Mouse (Mus musculus) E14TG2a.4 (cell line): Measurements from ENCODE around the gene Srsf12.
A peak's percentile ranks its signal among the peaks of the same experiment; 100 is the strongest.

Experiments used
- H3K27me3 ChIP-seq: 2 replicates; pipeline ENCODE4 v1.6.1; 2014; ENCODE audit warnings: low read length, control low read depth; ENCODE audit not compliant: insufficient read depth
- H3K36me3 ChIP-seq: 2 replicates; pipeline ENCODE4 v1.6.1; 2014; ENCODE audit warnings: low read length, control low read depth; ENCODE audit not compliant: insufficient read depth
- H3K4me1 ChIP-seq: replicated peaks from 2 replicates; pipeline ENCODE4 v1.6.1; 2014; ENCODE audit warnings: low read depth, low read length, control low read depth
- H3K4me3 ChIP-seq: replicated peaks from 2 replicates; pipeline ENCODE4 v1.5.1; 2014; ENCODE audit warnings: mild to moderate bottlenecking, low read length
- H3K9me3 ChIP-seq: 2 replicates; pipeline ENCODE4 v1.6.1; 2014; ENCODE audit warnings: low read length, control low read depth
- CTCF ChIP-seq: conservative IDR thresholded peaks from 2 replicates; pipeline ENCODE4 v1.5.1; 2014; ENCODE audit warnings: low read length
- NANOG ChIP-seq: IDR thresholded peaks from 2 replicates; pipeline ENCODE4 v1.6.1; 2014; ENCODE audit warnings: borderline replicate concordance, low read length, mixed read lengths
- POU5F1 ChIP-seq: IDR thresholded peaks from 2 replicates; pipeline ENCODE4 v1.6.1; 2014; ENCODE audit warnings: low read length, borderline replicate concordance

Gene Srsf12

DNA sequence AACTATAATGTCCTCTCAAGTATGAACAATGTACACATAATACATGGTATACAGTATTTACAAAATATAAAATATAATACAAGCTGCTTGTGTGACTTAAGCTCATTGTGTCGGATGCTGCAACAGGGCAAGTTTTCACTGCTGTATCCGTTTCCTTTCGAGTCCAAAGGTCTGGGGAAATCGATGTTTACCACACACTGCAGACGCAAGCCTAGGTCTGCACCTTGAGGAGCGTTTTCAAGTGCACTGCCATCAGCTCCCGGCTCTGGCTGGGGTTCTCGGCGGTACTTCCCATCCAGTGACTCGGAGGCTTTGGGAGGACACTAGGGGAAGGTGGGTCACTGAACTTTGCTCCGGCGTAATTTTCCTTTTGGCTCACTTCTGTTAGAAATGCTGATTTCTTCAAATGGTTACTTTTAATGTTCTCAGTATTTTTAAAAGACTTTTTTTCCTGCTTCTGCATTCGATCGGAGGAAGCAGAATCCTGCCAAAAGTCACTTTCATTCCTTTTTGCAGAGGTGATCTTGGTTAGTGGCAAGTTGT, 37.1 kb downstream of the Srsf12 start:
- TF ChIP-seq POU5F1 (no peak), CTCF (no peak), NANOG (no peak)
- peaks cover 52% of the 10 kb centered on the region for H3K4me1 ChIP-seq
- H3K27me3 ChIP-seq: no peaks in the 10 kb centered on the region
- H3K36me3 ChIP-seq: peaks cover 42% of the 10 kb centered on the region
- H3K4me3 ChIP-seq: peak overlapping the region; percentile 98; the same call in 1 of the 2 replicates
- H3K9me3 ChIP-seq: no peaks in the 10 kb centered on the region

DNA sequence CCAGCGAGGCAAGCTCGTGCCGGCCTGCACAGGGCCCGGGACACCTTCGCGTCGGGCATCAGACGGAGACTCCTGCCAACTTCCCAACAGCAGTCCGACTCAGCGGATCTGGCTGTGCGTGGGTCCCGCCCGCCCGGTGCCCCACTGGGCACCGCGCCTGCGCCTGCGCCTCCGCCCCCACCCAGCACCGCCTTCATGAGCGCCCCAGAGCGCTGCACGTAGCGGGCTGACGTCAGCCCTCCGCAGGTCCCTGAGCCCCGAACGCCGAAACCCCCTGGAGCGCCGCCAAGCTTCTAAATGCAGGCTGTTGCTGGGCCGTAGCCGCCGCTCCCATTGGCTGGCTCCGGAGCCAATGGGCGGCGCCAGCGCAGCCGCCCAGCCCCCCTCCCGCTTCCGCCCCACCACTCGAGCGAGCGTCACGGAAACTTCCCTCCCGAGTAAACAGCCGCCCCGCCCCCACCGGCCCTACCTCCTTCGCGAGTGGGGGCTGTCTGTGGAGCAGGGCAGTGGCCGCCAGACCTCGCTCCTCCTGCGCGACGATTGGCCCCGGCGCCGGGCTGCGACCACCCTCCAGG, 38.8 kb downstream of the Srsf12 start:
- Histone ChIP-seq H3K4me1 (peaks cover 55% of the 10 kb centered on the region), H3K9me3 (no peaks in the 10 kb centered on the region), H3K27me3 (no peaks in the 10 kb centered on the region), H3K4me3 (peak overlapping the region; percentile 98), H3K36me3 (peaks cover 39% of the 10 kb centered on the region)
- TF ChIP-seq POU5F1 (no peak), CTCF (no peak), NANOG (no peak)

DNA sequence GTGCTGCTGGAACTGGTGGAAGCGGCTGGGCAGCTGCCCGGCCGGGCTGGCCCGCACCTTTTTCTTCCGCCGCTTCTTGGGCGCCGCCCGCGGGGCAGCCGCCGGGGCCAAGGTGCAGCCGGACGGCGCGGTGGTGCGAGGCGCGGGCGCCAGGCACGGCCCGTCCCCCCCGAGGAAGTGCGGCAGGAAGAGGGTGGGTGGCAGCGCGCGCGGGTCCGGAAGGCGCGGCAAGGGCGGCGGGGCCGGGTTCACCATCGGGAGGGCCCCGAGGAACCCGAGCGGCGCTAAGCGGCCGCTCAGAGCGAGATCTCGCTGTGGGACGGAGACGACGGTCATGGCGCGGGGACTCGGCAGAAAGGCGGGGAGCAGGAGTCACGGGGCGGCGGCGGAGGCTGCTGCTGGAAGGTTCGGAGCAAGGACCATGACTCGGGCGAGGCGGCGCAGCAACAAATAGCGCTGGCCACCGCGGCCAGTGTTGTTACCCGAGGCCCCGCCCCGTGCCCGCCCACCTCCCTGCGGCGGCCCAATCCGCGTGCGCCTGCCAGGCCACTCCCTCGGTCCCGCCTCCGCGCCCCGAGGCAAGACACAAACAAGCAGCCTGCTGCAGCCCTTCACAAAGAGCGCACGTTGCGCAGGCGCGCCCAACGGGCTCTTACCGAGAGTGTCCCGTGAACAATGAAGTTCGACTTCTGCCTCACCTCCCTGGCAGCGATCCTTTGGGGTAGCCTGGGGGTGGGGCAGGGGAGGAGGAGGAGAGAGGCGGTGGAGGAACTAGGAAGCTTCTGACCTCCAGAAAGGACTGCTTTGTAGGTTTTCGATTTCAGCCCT, 39.5 kb downstream of the Srsf12 start:
- Histone ChIP-seq H3K27me3 (no peaks in the 10 kb centered on the region), H3K4me1 (peaks cover 53% of the 10 kb centered on the region), H3K9me3 (no peaks in the 10 kb centered on the region), H3K4me3 (peak overlapping the region; percentile 98), H3K36me3 (peaks cover 32% of the 10 kb centered on the region)
- TF ChIP-seq NANOG: no peak
- TF ChIP-seq CTCF: no peak
- TF ChIP-seq POU5F1: no peak

DNA sequence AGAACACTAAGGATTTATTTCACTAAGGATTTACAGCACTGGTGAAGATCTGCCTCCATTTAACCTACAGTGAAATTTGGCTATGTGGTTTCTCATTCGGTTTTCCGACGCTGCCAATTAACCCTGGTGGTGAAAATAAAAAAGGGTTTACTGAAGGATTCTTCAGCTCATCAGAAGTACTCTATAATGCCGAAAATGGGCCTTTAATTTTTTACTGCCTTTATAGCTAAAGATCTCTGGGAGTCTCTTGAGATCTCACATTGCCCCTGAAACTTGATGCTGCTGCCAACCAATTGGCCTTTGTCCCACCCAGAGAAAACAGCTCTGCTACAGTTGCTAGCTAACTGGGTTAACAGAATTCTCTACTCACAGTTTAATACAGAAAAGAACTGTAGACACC, 40.1 kb downstream of the Srsf12 start:
- TF ChIP-seq POU5F1 (no peak), NANOG (no peak), CTCF (no peak)
- no peaks in the 10 kb centered on the region for H3K27me3 ChIP-seq
- H3K9me3 ChIP-seq: no peaks in the 10 kb centered on the region
- peaks cover 26% of the 10 kb centered on the region for H3K36me3 ChIP-seq
- H3K4me1 ChIP-seq: peaks cover 51% of the 10 kb centered on the region
- H3K4me3 ChIP-seq: peak overlapping the region; percentile 98

DNA sequence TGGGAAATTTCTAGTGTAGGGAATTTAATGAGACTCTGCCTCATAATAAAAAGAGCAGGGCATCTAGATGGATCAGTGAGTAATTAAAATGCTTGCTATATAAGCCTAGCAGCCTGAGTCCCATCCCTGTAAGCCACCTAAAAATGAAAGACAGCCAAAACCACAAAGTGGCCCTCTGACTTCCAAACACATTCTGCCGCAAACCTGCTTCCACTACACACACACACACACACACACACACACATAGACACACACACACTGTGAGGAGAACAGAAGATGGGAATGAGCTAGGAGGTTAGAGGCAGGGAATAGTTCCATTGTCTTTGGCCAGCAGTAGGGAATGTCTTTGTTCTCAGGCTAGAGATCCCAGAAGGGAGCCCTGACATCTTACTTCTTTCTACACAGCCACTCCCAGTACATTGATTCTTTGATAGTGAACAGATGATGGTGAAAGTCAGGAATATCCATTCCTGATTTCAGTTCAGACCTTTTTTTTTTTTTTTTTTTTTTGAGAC, 41.0 kb downstream of the Srsf12 start:
- Histone ChIP-seq H3K27me3 (no peaks in the 10 kb centered on the region), H3K4me1 (peaks cover 48% of the 10 kb centered on the region), H3K36me3 (peaks cover 17% of the 10 kb centered on the region), H3K4me3 (no peak overlapping the region), H3K9me3 (no peaks in the 10 kb centered on the region)
- TF ChIP-seq POU5F1: no peak
- no peak for TF ChIP-seq NANOG
- TF ChIP-seq CTCF: no peak

DNA sequence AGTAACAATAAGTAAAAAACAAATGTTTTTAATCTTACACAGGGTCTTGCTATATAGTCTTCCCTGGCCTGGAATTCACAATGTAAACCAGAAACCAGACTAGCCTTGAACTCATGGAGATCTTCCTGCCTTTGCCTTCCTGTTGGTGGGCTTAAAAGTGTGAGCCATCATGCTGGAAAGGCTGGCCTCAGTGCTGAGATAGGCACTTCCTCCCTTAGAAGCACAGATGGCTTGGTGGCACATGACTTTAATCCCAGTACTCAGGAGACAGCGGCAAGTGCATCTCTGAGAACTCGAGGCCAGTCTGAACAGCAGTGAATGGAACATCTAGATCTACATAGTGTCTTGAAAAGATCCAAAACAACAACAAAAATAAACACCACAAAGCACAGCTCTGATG, 42.1 kb downstream of the Srsf12 start:
- Histone ChIP-seq H3K36me3 (peaks cover 6% of the 10 kb centered on the region), H3K27me3 (no peaks in the 10 kb centered on the region), H3K4me1 (peaks cover 45% of the 10 kb centered on the region), H3K9me3 (no peaks in the 10 kb centered on the region), H3K4me3 (no peak overlapping the region)
- TF ChIP-seq NANOG: no peak
- TF ChIP-seq CTCF: no peak
- TF ChIP-seq POU5F1: no peak

DNA sequence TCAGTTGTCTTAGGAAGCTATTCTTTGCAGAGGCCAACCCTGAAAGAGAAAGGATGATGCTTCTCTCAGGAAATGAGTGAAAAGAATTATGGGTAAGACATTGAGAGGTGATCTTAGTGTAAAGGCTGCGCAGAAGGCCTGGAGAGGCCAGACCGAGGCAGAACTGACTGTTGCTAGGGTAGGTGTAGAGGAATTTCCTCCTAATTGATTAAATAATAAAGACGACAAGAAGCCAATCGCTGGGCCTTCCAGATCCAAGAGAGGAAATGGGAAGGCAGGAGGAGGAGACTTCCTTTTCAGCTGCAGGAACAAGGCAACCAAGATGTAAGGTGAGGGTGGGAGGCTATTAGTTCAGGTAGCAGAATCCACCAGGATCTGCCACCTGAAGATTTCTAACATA, 45.9 kb downstream of the Srsf12 start:
- no peaks in the 10 kb centered on the region for H3K36me3 ChIP-seq
- no peaks in the 10 kb centered on the region for H3K9me3 ChIP-seq
- no peak overlapping the region for H3K4me3 ChIP-seq
- no peaks in the 10 kb centered on the region for H3K27me3 ChIP-seq
- TF ChIP-seq CTCF (no peak), POU5F1 (no peak), NANOG (no peak)
- H3K4me1 ChIP-seq: peaks cover 33% of the 10 kb centered on the region

DNA sequence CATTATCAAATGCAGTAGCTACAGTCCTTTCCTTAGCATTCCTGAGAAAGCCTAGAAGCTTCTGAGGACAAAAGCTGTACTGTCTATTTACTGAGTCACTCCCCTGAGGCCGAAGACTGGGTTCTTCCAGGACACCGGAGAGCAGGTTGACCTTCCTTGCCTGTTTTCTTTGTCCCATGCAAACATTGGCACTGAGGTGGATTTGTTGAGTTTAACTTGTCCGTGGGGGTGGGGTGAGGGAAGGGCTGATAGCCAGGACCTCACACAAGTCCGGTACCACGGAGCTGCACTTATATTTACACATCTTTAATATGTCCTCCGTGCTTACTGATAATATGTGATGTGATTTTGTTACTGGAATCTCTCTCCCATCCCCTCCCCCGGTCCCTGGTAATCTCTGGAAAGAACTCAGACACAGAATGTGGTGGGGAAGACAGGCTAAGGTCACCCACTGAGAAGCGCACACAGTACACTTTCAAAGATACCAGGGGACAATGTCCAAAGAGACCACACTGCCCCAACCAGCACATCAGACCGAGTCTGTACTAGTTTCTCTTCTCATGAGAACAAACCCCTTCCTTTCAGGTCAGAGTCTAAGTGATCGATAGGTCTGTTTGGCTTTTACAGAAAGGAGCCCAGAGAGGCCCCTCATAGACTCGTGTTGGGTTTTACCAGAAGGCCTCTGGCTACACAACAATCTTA, 48.6 kb downstream of the Srsf12 start:
- TF ChIP-seq CTCF (no peak), POU5F1 (no peak), NANOG (no peak)
- Histone ChIP-seq H3K4me1 (peaks cover 37% of the 10 kb centered on the region), H3K36me3 (no peaks in the 10 kb centered on the region), H3K4me3 (no peak overlapping the region), H3K9me3 (no peaks in the 10 kb centered on the region), H3K27me3 (no peaks in the 10 kb centered on the region)
